Mouse (Mus musculus): Measurements from ENCODE around the gene Pdpr. TPM values are rescaled to one million over a fixed set of nuclear protein-coding genes. Genes with fewer than 3 reads are reported as not detected.
"Not testable (repeated sequence)": the region's sequence is repeated elsewhere in the genome, so short reads cannot be mapped to it uniquely, and the experiment has no call there.

The Pdpr gene
- polyA plus RNA-seq, 1 experiment = 0.05 TPM

DNA sequence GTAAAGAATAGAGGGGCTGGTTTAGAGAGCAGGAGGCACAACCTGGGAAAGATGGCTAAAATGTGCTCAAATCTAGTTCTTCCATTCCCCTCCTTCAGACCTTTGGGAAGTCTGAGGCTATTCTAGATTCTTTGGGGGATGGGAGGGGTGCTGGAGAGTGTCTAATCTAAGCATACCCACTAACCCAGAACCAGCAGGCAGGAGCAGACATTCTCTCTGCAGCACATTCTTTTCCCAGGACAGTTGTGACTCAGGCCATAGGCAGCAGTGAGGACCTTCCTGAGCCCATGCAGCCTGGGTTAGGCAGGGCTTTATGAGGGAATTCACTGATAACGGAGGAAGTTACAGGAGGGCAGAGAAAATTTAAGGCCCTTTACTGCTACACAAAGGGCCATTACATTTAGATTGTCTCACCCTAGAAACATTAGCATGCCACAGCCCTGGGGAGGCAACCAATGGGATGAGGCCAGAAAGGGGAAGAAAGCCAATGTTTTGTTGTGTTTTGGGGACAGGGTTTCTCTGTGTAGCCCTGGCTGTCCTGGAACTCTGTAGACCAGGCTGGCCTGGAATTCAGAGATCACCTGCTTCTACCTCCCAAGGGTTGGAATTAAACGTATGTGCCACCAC lies 35.4 kb upstream of the Pdpr start:
- peaks cover 79% of the 10 kb centered on the region for H3K4me1 ChIP-seq (ENCODE audit: control insufficient read depth)
- no peak for TF ChIP-seq TAL1 (IDR thresholded peaks at IDR 0.05; ENCODE audit: low read length)
- no peak for TF ChIP-seq GATA1 (IDR thresholded peaks at IDR 0.05; ENCODE audit: low read length)
- H3K4me3 ChIP-seq (replicated peaks) = no peak overlapping the region
- no peaks in the 10 kb centered on the region for H3K9me3 ChIP-seq (ENCODE audit: control insufficient read depth, low read length)
- peaks cover 3% of the 10 kb centered on the region for H3K27me3 ChIP-seq (ENCODE audit: control insufficient read depth)
- H3K36me3 ChIP-seq (ENCODE audit: control insufficient read depth) = peaks cover 43% of the 10 kb centered on the region

DNA sequence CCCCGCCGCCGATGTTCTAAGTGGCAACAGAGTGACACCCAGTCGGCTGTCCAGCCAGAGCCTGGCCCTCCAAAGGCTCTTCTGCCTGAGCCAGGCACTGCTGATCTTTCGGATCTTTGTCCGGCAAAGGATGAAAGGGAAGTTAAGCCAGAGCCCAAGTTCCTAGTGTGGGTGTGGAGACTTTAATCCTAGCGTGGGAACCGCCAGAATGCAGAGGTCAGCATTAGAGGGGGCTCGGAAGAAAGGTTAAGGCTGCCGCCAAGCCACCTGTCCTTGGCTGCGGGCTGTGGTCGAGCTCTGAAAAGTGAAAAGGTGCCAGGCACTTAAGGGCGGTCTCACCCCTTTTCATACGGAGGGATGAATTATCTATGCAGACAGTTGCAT lies 32.8 kb upstream of the Pdpr start:
- Histone ChIP-seq H3K4me1 (ENCODE audit: control insufficient read depth) (peaks cover 58% of the 10 kb centered on the region), H3K4me3 (replicated peaks) (peak overlapping the region; percentile 72), H3K27me3 (ENCODE audit: control insufficient read depth) (peaks cover 15% of the 10 kb centered on the region), H3K36me3 (ENCODE audit: control insufficient read depth) (peaks cover 23% of the 10 kb centered on the region), H3K9me3 (ENCODE audit: control insufficient read depth, low read length) (no peaks in the 10 kb centered on the region)
- TF ChIP-seq TAL1 (IDR thresholded peaks at IDR 0.05; ENCODE audit: low read length) = no peak
- no peak for TF ChIP-seq GATA1 (IDR thresholded peaks at IDR 0.05; ENCODE audit: low read length)

- TF ChIP-seq TAL1 (IDR thresholded peaks at IDR 0.05; ENCODE audit: low read length) = no peak
- no peak for TF ChIP-seq GATA1 (IDR thresholded peaks at IDR 0.05; ENCODE audit: low read length)
- H3K27me3 ChIP-seq (ENCODE audit: control insufficient read depth) = peaks cover 18% of the 10 kb centered on the region
- peaks cover 53% of the 10 kb centered on the region for H3K4me1 ChIP-seq (ENCODE audit: control insufficient read depth)
- H3K36me3 ChIP-seq (ENCODE audit: control insufficient read depth) = peaks cover 17% of the 10 kb centered on the region
- H3K9me3 ChIP-seq (ENCODE audit: control insufficient read depth, low read length) = no peaks in the 10 kb centered on the region
- peak overlapping the region; percentile 72 for H3K4me3 ChIP-seq (replicated peaks)
These were observed 32.2 kb upstream of the Pdpr start for GRCm38 (mm10) chr8:111062072-111062757.

GRCm38 (mm10) chr8:111062893-111063292 lies 31.5 kb upstream of the Pdpr start:
- peaks cover 18% of the 10 kb centered on the region for H3K27me3 ChIP-seq (ENCODE audit: control insufficient read depth)
- H3K9me3 ChIP-seq (ENCODE audit: control insufficient read depth, low read length) = no peaks in the 10 kb centered on the region
- no peak for TF ChIP-seq GATA1 (IDR thresholded peaks at IDR 0.05; ENCODE audit: low read length)
- TF ChIP-seq TAL1 (IDR thresholded peaks at IDR 0.05; ENCODE audit: low read length) = no peak
- peaks cover 48% of the 10 kb centered on the region for H3K4me1 ChIP-seq (ENCODE audit: control insufficient read depth)
- peaks cover 11% of the 10 kb centered on the region for H3K36me3 ChIP-seq (ENCODE audit: control insufficient read depth)
- H3K4me3 ChIP-seq (replicated peaks) = no peak overlapping the region

- Histone ChIP-seq H3K9me3 (ENCODE audit: control insufficient read depth, low read length) (no peaks in the 10 kb centered on the region), H3K27me3 (ENCODE audit: control insufficient read depth) (peaks cover 22% of the 10 kb centered on the region), H3K36me3 (ENCODE audit: control insufficient read depth) (no peaks in the 10 kb centered on the region), H3K4me3 (replicated peaks) (no peak overlapping the region), H3K4me1 (ENCODE audit: control insufficient read depth) (peaks cover 26% of the 10 kb centered on the region)
- no peak for TF ChIP-seq GATA1 (IDR thresholded peaks at IDR 0.05; ENCODE audit: low read length)
- TF ChIP-seq TAL1 (IDR thresholded peaks at IDR 0.05; ENCODE audit: low read length) = no peak
These were observed 28.1 kb upstream of the Pdpr start for GRCm38 (mm10) chr8:111066308-111066707.

GRCm38 (mm10) chr8:111067439-111067838 lies 27.0 kb upstream of the Pdpr start:
- no peak overlapping the region for H3K4me3 ChIP-seq (replicated peaks)
- no peak for TF ChIP-seq GATA1 (IDR thresholded peaks at IDR 0.05; ENCODE audit: low read length)
- TF ChIP-seq TAL1 (IDR thresholded peaks at IDR 0.05; ENCODE audit: low read length) = no peak
- no peaks in the 10 kb centered on the region for H3K36me3 ChIP-seq (ENCODE audit: control insufficient read depth)
- peaks cover 22% of the 10 kb centered on the region for H3K27me3 ChIP-seq (ENCODE audit: control insufficient read depth)
- H3K4me1 ChIP-seq (ENCODE audit: control insufficient read depth) = peaks cover 16% of the 10 kb centered on the region
- no peaks in the 10 kb centered on the region for H3K9me3 ChIP-seq (ENCODE audit: control insufficient read depth, low read length)

DNA sequence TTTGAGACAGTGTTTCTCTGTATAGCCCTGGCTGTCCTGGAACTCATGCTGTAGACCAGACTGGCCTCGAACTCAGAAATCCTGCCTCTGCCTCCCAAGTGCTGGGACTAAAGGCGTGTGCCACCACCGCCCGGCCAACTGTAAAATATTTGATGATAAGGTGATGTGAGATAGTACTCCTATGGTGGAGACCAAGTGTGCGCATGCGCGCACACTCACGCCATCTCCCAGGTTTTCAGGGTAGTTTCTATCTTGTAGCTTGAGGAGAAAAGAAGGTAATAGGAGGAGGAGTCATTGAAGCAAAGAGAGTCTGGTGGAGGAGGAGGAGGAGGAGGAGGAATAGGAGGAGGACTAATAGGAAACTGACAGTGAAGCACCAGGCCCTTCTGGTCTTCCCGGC lies 25.8 kb upstream of the Pdpr start:
- H3K36me3 ChIP-seq (ENCODE audit: control insufficient read depth); H3K4me3 ChIP-seq (replicated peaks); H3K9me3 ChIP-seq (ENCODE audit: control insufficient read depth, low read length); H3K4me1 ChIP-seq (ENCODE audit: control insufficient read depth): not testable (repeated sequence)
- H3K27me3 ChIP-seq (ENCODE audit: control insufficient read depth) = peaks cover 21% of the 10 kb centered on the region

DNA sequence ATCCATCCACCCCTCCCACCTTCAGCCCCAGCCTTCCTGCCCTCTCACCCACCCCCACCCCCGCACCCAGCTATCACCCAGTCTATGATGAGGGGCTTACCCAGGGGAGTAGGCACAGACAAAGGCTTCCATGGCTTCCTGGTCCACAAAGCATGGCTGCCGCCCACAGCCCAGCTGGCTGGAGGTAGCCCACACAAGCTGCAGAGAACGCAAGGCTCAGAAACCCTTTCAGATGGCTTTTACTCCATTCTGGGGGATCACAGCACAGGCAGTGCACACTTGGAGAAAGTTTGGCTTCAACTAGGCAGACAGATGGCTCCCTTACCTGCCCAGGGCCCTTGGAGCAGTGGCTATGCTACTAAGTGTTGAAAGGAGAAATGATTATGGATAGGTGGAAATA lies 18.5 kb upstream of the Pdpr start:
- peaks cover under 1% of the 10 kb centered on the region; the same call in 1 of the 2 replicates for H3K4me1 ChIP-seq (ENCODE audit: control insufficient read depth)
- TF ChIP-seq GATA1 (IDR thresholded peaks at IDR 0.05; ENCODE audit: low read length) (no peak), TAL1 (IDR thresholded peaks at IDR 0.05; ENCODE audit: low read length) (no peak)
- peaks cover 6% of the 10 kb centered on the region for H3K9me3 ChIP-seq (ENCODE audit: control insufficient read depth, low read length)
- H3K36me3 ChIP-seq (ENCODE audit: control insufficient read depth) = no peaks in the 10 kb centered on the region
- H3K4me3 ChIP-seq (replicated peaks) = no peak overlapping the region
- peaks cover 14% of the 10 kb centered on the region for H3K27me3 ChIP-seq (ENCODE audit: control insufficient read depth)

GRCm38 (mm10) chr8:111079461-111079860 lies 15.0 kb upstream of the Pdpr start:
- Histone ChIP-seq H3K4me3 (replicated peaks) (no peak overlapping the region), H3K27me3 (ENCODE audit: control insufficient read depth) (peaks cover 11% of the 10 kb centered on the region), H3K4me1 (ENCODE audit: control insufficient read depth) (no peaks in the 10 kb centered on the region), H3K9me3 (ENCODE audit: control insufficient read depth, low read length) (no peaks in the 10 kb centered on the region; the same call in 1 of the 2 replicates), H3K36me3 (ENCODE audit: control insufficient read depth) (no peaks in the 10 kb centered on the region)
- no peak for TF ChIP-seq GATA1 (IDR thresholded peaks at IDR 0.05; ENCODE audit: low read length)
- no peak for TF ChIP-seq TAL1 (IDR thresholded peaks at IDR 0.05; ENCODE audit: low read length)

Data from erythroblast, embryonic 14.5 days (primary cell).